Mouse (Mus musculus): ENCODE results near the gene Gm21970. TPM values are rescaled to one million over a fixed set of nuclear protein-coding genes. Genes with fewer than 3 reads are reported as not detected.

The Gm21970 gene
- polyA plus RNA-seq, 1 experiment, result 0.26 TPM

- DNase-seq (ENCODE audit: low spot score), result no peak
Observed at GRCm38 (mm10) chr16:91463400-91463799, 71.9 kb downstream of the Gm21970 start.

DNA sequence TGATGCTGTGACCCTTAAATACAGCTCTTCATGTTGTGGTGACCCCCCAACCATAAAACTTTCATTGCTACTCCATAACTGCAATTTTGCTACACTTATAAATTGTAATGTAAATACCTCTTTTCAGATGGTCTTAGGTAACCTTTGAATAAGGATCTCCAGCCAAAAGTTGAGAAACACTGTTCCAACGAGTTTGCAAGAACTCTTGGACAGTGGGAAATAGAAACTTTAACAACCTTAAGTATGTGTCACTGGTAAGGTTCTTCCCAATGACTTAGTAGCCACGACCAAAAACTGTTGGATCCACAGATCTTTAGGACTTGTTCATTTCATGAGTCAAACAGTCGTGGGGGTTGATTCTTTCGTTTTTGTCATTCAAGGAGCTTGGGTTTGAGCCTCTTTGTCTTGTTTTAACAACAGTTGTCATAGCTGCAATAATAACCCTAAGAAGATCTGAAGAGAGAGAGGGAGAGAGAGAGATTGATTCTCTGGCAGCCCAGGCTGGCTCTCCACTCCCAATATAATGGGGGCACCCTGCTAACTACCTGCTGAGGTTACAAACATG lies 72.4 kb downstream of the Gm21970 start:
- no peak for DNase-seq (ENCODE audit: low spot score)

GRCm38 (mm10) chr16:91464594-91465504 lies 73.3 kb downstream of the Gm21970 start:
- peak; percentile 46 for DNase-seq (ENCODE audit: low spot score)

DNA sequence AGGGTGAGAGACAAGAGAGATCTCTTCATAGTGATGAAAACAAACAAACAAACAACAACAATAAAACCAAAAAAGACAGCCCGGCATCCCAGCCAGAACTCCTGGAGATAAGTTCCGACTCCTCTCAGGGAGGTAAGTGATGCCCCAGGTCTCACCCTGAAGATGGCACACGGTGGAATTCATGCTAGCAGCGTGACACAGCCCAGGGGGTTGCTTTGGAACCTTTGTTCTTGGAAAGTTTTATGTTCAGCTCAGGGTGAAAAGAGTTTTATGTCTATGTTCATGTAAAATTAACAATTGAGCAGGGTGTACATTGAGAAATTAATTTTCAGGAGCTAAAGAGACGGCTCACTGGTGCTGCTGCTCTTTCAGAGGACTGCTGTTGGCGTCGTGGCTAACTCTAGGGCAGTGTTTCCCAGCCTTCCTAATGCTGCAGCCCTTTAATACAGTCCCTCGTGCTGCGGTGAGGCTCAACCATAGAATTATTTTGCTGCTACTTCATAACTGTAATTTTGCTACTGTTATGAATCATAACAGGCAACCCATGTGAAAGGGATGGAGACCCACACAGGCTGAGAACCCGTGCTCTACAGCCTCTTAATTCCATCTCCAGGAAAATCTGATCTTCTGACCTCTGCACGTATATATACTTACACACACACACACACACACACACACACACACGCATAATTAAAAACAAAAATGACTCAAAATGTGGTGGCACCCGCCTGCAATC lies 74.2 kb downstream of the Gm21970 start:
- no peak for DNase-seq (ENCODE audit: low spot score)

DNA sequence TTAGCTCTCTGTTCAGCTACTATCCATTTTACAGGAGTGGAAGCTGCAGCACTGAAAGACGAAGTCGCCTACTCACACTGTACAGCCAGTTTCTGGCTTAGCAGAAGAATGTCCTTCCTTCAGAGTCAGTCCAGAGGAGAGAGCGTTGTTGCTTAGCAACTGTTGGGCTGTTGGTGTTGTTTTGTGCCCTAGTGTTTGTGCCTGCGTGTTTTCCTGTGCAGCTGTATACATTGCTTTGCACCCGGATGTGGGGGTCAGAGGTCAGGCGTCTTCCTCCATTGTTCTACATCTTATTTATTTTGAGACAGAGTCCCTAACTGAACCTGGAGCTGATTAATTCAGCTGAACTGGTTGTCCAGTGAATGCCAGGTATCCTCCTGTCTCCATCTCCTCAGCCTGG lies 75.0 kb downstream of the Gm21970 start:
- no peak for DNase-seq (ENCODE audit: low spot score)

Other genes starting within 250 kb of the Gm21970 start
- gene Olig2, start 166.3 kb upstream of the Gm21970 start, polyA plus RNA-seq (2012; rRNA removed), result not detected in 2 replicates
- gene Olig1, start 121.9 kb upstream of the Gm21970 start, polyA plus RNA-seq (2012; rRNA removed), result 0.19 and 0.25 TPM in 2 replicates
- gene Ifnar2, start 18.9 kb upstream of the Gm21970 start, polyA plus RNA-seq (2012; rRNA removed), result 57.9 and 68.6 TPM in 2 replicates
- 52.4 and 54.7 TPM in 2 replicates for gene Il10rb, start 14.4 kb downstream of the Gm21970 start, polyA plus RNA-seq (2012; rRNA removed)
- gene Ifnar1, start 93.5 kb downstream of the Gm21970 start, polyA plus RNA-seq (2012; rRNA removed), result 30.8 and 33.2 TPM in 2 replicates
- gene Ifngr2, start 155.4 kb downstream of the Gm21970 start, polyA plus RNA-seq (2012; rRNA removed), result 32.1 and 34.3 TPM in 2 replicates
- gene Tmem50b, start 206.1 kb downstream of the Gm21970 start, polyA plus RNA-seq (2012; rRNA removed), result 78.0 and 80.8 TPM in 2 replicates
- gene Dnajc28, start 227.3 kb downstream of the Gm21970 start, polyA plus RNA-seq (2012; rRNA removed), result 3.3 and 4.2 TPM in 2 replicates

Data from urinary bladder, adult 2 months (tissue).